Mouse (Mus musculus): ENCODE measurements around the gene Zfp639.

DNA sequence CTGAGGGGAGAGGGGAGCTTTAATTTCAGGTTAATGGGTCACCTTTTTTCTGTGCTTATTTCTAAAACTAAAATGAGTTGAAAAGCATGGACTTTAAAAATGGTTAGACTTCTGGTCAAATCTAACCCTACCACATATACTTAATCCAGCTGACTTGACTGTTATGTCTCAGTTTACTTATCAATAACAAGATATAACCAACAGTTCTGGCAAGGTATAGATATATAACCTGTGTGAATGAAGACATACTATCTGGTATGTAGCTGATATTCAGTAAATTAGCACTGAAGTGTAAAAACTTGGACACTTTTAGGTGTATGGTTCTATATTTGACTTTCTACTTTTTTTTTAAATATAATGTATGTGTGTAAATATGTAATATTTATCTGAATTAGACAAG lies 3.5 kb downstream of the Zfp639 start:
- TF ChIP-seq CTCF (IDR thresholded peaks at IDR 0.05; ENCODE audit: control insufficient read depth, insufficient read depth, low read length) (no peak), POLR2A (IDR thresholded peaks at IDR 0.05; ENCODE audit: borderline replicate concordance, control insufficient read depth, low read depth, low read length) (no peak)
